Mouse (Mus musculus) CD4-positive helper T cell, adult 2 months (primary cell): ENCODE data around the gene Hist1h2ao.
"Not testable (repeated sequence)": the region's sequence is repeated elsewhere in the genome, so short reads cannot be mapped to it uniquely, and the experiment has no call there.

Source experiments
- DNase-seq: peaks from one replicate; pipeline ENCODE4 v3.0.0-alpha.2; 2012; ENCODE audit warnings: low read depth, missing footprints, low spot score

Hist1h2ao gene

DNA sequence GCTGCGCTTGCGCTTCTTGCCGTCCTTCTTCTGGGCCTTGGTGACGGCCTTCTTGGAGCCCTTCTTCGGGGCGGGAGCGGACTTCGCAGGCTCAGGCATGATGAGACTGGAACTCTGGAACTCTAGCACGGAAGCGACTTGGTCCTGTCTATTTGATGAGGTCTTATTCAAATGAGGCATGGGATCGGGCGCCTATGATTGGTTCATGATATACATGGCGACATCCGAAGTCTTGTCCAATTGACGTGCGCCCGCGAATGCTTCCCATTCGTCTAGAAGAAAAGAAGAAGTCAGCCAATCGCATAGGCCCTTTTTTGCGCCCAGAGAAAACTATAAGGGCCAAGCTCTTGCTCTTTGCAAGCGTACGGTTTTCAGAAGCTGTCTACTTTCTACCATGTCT, at the start of gene Hist1h2ao, which contains the start of gene Hist1h2bq:
Hist1h2ao (plus strand) TSS at position 393 of the 400 bp plus-strand sequence.
Hist1h2bq (minus strand) TSS at position 125 of the 400 bp plus-strand sequence.
- not testable (repeated sequence) for DNase-seq

DNA sequence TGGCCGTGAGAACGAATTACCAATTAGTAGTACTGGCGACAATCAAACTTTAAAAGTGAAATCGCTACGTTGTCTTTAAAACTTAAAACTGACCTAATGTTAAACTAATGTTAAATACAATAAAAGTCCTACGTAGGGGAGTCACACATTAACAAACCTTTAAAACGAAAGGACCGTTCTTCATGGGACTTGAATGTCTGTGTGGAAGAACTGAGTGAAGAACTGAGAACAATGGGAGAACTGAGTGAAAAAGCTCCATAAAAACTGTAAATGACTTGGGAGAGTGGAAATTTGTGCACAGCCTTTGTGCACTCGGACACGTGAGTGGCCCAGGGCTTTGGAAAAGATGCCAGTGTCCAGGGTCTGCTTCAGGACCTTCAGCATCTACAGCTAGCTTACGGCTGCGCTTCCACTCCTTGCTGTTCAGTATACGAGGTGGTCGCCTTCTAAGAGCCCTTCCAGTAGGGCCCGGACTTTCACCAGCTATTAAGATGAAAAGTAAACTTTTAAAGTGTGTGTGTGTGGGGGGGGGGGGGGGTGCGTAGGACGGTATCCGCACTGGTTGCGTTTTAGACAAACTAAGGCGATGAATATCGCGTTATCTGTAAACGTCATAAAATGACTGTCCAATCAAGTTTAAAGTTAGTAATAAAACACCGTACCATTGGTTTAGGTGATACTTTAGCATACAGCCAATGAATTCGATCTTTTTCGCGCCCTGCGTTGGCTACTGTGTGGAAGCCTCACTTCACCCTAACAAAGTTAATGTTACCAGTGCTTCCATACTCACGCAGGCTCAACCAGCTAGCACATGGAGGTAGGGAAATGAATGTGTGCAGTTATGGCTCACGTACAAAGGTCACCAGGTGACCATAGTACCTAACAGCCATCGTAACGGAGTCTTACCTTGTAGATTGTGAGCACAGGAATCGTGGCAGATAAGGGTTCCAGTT, 31.2 kb upstream of the Hist1h2ao start:
- DNase-seq = peak; percentile 95

DNA sequence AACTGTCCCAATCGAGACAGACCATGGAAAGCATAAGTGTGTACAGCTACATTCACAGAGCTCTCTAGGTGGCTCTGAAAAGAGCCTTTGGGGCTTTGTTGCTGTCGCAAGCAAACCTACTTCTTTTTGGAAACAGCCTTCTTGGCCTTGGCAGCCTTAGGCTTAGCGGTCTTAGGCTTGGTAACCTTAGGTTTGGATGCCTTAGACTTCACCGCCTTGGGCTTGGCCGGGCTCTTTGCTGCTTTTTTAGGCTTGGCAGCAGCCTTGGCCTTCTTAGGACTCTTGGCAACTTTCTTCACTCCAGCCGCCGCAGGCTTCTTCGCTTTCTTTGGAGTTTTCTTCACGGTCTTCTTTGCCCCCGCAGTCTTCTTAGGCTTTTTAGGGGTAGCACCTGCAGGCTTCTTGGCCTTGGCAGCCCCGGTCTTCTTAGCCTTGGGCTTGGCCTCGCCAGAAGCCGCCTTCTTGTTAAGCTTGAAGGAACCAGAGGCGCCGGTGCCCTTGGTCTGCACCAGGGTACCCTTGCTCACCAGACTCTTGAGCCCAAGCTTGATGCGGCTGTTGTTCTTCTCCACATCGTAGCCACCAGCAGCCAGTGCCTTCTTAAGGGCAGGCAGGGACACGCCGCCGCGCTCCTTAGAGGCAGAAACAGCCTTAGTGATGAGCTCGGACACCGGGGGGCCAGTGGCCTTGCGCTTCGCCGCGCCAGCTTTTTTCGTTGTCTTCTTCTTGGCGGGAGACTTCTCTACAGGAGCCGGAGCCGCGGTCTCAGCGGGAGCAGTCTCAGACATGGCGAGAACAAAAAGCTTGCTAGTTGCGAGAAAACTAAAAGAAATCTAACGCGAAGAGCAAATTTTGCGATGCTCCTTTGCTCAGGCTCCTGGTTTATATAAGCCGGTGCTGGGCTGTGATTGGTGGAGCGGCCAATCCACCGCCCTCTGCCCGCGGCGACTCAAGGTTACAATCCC, 30.2 kb upstream of the Hist1h2ao start, which contains the start of gene Hist1h1b:
Hist1h1b (minus strand) TSS at position 859 of the 965 bp plus-strand sequence.
- DNase-seq = peak; percentile 65

DNA sequence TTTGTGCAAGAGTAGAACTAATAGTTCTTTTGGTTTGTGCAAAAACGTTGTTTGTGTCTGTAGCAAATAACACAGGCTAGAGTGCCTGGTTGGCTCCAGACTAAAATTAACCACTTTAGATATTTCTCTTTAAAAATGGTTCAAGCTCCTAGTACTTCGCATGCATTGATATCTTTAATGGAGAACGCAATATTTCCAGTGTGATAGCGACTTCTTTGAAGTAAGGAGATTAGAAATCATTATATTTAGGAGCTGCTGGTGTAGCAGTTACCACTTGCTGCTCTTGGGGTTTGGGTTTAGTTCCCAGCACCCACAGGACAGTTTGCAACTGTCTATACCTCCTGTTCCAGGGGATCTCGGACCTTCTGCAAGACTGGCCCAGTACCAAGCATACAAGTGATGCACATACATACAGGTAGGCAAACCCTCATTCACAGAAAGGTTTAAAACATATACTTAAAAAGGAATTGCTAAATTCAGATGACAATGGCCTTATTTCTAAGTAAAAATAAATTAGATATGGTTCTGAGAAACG, 29.2 kb upstream of the Hist1h2ao start:
- no peak for DNase-seq

GRCm38 (mm10) chr13:21781639-21782038, 28.6 kb upstream of the Hist1h2ao start:
- no peak for DNase-seq

DNA sequence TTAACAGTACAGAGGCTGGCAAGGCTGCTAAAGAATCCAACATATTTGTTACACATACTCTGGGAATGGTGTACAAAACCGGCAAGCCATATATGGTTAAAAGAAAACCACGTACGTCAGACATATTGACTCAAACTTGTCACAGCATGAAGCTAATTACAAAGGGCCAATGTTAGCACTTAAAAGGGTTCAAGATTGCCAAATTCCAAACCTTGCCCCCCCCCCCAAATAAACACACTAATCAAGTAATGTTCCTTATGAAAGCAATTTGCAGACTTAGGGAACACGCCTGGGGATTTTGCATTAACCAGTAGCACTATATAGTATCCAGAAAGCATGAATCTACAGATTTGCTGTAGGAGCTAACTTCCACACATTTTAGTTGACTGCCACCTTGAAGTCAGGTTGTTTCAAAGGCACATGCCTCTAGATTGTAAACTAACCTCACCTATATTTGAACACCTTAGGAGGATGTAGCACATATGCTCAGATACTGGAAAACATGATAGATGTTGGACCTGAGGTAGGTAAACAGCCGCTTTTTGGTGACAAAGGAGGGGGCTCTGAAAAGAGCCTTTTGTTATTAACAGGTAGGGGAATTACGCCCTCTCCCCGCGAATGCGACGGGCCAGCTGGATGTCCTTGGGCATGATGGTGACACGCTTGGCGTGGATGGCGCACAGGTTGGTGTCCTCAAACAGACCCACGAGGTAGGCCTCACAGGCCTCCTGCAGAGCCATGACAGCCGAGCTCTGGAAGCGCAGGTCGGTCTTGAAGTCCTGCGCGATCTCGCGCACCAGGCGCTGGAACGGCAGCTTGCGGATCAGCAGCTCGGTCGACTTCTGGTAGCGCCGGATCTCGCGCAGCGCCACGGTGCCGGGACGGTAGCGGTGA, 27.7 kb upstream of the Hist1h2ao start:
- peak; percentile 54 for DNase-seq

GRCm38 (mm10) chr13:21783255-21783617, 27.0 kb upstream of the Hist1h2ao start, which contains the start of gene Hist1h3i:
Gene Hist1h3i, minus strand, starts transcription at chr13:21783370.
- peak; percentile 89 for DNase-seq

GRCm38 (mm10) chr13:21783734-21784161, 26.5 kb upstream of the Hist1h2ao start:
- peak; percentile 69 for DNase-seq

DNA sequence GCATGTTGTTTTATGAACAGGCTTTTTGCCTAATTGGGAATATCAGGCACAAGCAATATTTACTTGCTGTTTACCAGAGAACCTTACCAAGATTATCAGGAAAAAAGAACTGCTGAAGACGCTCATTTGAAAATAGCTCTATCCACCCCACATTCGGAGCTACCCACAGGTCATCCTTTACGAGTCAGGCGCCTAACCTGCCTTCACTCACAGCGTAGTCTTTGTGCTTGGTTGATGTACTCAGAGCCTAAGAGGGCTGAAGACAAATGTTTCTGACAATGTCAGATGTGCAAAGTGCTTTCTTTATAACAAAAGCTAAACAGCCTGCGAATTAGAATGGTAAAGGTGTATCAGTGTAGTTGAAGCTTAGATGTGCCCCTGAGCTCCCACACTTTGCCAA, 26.0 kb upstream of the Hist1h2ao start:
- no peak for DNase-seq

DNA sequence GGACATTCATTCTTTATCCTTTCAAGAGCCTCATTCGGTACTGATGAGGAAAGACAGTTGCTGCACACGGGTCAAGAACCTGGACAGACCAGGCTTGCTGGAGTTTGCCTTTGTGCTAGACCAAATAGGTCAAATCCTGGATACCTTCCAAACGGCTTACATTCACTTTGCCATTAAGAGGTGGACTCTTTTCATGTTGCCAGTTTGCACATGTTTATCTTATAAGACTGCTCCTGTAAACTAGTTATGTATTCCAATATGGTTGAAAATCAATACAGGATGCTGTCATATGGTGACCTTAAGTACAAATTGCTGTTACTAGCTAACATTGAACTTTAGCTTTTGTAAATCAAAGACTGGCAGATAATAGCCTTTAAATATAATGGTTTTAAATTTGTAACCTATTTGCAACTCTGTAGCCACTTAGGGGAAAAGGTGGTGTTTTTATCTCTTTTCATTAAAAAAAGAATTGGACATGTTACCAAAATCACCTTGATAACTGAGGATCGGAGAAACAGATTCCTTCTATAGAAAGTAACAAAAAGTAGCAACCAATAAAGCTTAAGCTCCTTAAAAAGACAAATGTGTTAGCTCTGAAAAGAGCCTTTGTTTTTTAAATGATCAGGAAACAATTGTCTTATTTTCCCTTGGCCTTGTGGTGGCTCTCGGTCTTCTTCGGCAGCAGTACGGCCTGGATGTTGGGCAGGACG, 23.9 kb upstream of the Hist1h2ao start:
- peak; percentile 39 for DNase-seq

- peak; percentile 94 for DNase-seq
These were observed 23.2 kb upstream of the Hist1h2ao start, which contains the start of the genes Hist1h2an and Hist1h2bp for GRCm38 (mm10) chr13:21786899-21787629. Gene Hist1h2an, minus strand, starts transcription at chr13:21787218. Gene Hist1h2bp, plus strand, starts transcription at chr13:21787461.

- DNase-seq = peak; percentile 9
These were observed 22.3 kb upstream of the Hist1h2ao start for GRCm38 (mm10) chr13:21787760-21788593.

GRCm38 (mm10) chr13:21789925-21790324, 20.3 kb upstream of the Hist1h2ao start:
- DNase-seq = no peak

DNA sequence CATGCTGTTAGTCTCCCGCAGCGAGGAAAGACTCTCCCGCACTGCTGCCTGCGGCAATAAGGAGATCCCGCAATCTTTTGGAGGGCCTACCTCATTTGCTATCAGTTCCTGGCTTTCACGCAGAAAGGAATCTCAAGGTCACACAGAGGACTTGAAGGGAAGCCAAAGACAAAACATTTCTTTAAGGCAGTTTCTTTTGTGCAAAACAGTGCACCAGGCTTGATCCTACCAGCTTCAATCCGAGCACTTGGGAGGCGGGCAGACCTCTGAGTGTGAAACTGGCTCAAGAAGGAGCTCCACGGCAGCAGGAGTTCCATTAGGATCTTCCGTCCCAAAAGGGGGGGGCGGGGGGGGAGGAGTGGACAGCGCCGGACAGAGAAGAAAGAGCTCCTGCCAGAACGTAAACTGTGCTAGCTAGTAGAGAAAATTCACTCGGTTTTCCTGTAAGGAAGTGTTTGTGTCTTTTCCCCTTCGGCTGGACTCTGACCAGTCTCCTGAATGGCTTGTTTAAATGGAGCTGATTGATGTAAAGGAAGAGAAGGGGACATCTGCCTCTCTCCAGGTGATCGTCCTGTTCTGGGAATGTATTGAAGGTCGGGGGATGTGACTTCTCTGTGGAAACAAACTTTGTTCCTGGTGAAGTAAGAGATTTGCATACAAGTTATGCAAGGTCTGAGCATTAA, 19.5 kb upstream of the Hist1h2ao start:
- no peak for DNase-seq

GRCm38 (mm10) chr13:21795584-21795983, 14.7 kb upstream of the Hist1h2ao start:
- no peak for DNase-seq

GRCm38 (mm10) chr13:21797163-21797562, 13.1 kb upstream of the Hist1h2ao start:
- DNase-seq = not testable (repeated sequence)

DNA sequence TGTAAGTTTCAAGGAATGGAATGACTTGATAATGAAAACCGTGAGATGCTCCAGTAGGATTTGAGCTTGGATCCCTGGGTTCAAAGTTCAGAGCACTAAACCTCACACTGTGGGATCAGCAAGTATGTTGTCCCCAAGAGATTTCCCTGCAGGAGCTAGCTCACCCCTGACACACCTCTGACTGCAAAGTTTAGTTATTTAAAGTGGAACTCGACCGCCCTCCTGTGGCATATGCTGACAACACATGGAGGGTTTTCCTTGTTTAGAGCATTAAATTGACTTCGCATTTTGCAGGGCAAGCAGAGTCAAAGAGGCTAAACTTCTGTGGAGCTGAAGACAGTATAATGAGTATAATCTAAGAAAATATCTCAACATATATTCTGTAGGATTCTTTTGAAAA, 7.2 kb upstream of the Hist1h2ao start:
- DNase-seq = not testable (repeated sequence)
